Mouse (Mus musculus) E14TG2a.4 (cell line): ENCODE measurements around the gene Fam122a.

Experiments
- CTCF ChIP-seq: conservative IDR thresholded peaks from 2 replicates; pipeline ENCODE4 v1.5.1; 2014; ENCODE audit warnings: low read length
- NANOG ChIP-seq: IDR thresholded peaks from 2 replicates; pipeline ENCODE4 v1.6.1; 2014; ENCODE audit warnings: borderline replicate concordance, low read length, mixed read lengths
- POU5F1 ChIP-seq: IDR thresholded peaks from 2 replicates; pipeline ENCODE4 v1.6.1; 2014; ENCODE audit warnings: low read length, borderline replicate concordance

GRCm38 (mm10) chr19:24490275-24490674, 13.1 kb upstream of the Fam122a start:
- TF ChIP-seq CTCF = no peak
- TF ChIP-seq NANOG = no peak
- no peak for TF ChIP-seq POU5F1
